Mouse (Mus musculus) layer of hippocampus, adult 18-20 months (tissue): ENCODE data around the gene Magi2. TPM values are rescaled to one million over a fixed set of nuclear protein-coding genes. Genes with fewer than 3 reads are reported as not detected.

ENCODE experiments used
- DNase-seq, 2 experiments: peaks; one replicate each; pipeline ENCODE4 v3.0.0; 2022; ENCODE audit warnings: low spot score in 2 of 2
- total RNA-seq, 2 experiments: library from RNA; stranded (reverse); gene quantifications; 2 replicates each; pipeline ENCODE4 v1.2.3; 2021

The Magi2 gene
- total RNA-seq, 2 experiments from 2014 or later = 114 to 141 TPM

GRCm38 (mm10) chr5:20576266-20576665 lies 1349.4 kb downstream of the Magi2 start:
- no peak for DNase-seq

GRCm38 (mm10) chr5:20578666-20579065 lies 1351.8 kb downstream of the Magi2 start:
- DNase-seq = peak; percentile 37 to 73

- no peak for DNase-seq
These were observed 1353.8 kb downstream of the Magi2 start for GRCm38 (mm10) chr5:20580619-20581018.

- DNase-seq = peak; percentile 31 to 60
These were observed 1356.2 kb downstream of the Magi2 start for GRCm38 (mm10) chr5:20582995-20583435.

- no peak for DNase-seq
These were observed 1356.8 kb downstream of the Magi2 start for GRCm38 (mm10) chr5:20583639-20584038.

GRCm38 (mm10) chr5:20584769-20585168 lies 1357.9 kb downstream of the Magi2 start:
- DNase-seq = peak in 1 of 2 experiments; percentile 29

- no peak for DNase-seq
These were observed 1362.9 kb downstream of the Magi2 start for GRCm38 (mm10) chr5:20589731-20590130.

GRCm38 (mm10) chr5:20598196-20598595 lies 1371.4 kb downstream of the Magi2 start:
- DNase-seq = no peak

GRCm38 (mm10) chr5:20603756-20604469 lies 1377.1 kb downstream of the Magi2 start:
- DNase-seq = no peak

GRCm38 (mm10) chr5:20606497-20606896 lies 1379.7 kb downstream of the Magi2 start:
- DNase-seq = no peak

GRCm38 (mm10) chr5:20607503-20607902 lies 1380.7 kb downstream of the Magi2 start:
- no peak for DNase-seq

- DNase-seq = no peak
These were observed 1382.5 kb downstream of the Magi2 start for GRCm38 (mm10) chr5:20609206-20609935.

- no peak for DNase-seq
These were observed 1383.8 kb downstream of the Magi2 start for GRCm38 (mm10) chr5:20610640-20611039.

GRCm38 (mm10) chr5:20612616-20613015 lies 1385.8 kb downstream of the Magi2 start:
- DNase-seq = no peak

- no peak for DNase-seq
These were observed 1388.1 kb downstream of the Magi2 start for GRCm38 (mm10) chr5:20614891-20615290.

- DNase-seq = no peak
These were observed 1394.0 kb downstream of the Magi2 start for GRCm38 (mm10) chr5:20620596-20621511.

GRCm38 (mm10) chr5:20622417-20622816 lies 1395.6 kb downstream of the Magi2 start:
- no peak for DNase-seq

- no peak for DNase-seq
These were observed 1396.2 kb downstream of the Magi2 start for GRCm38 (mm10) chr5:20622837-20623573.

- DNase-seq = no peak
These were observed 1398.3 kb downstream of the Magi2 start for GRCm38 (mm10) chr5:20625117-20625516.

- DNase-seq = peak in 1 of 2 experiments; percentile 42
These were observed 1402.2 kb downstream of the Magi2 start for GRCm38 (mm10) chr5:20628954-20629601.
